Mouse (Mus musculus) hindbrain, postnatal 0 days (tissue): ENCODE measurements at regions not wholly inside any gene's neighbourhood (a gene's known extent, or its start where the extent isn't known, plus 50 kb on each side); places are given as distances from the start of the nearest gene placed in this dataset.

Experiments used
- ATAC-seq: fragments of 200-750 bp; cut with Nextera tagmentation; 2 replicates; pipeline ENCODE4 v1.8.0; 2017; ENCODE audit warnings: mild to moderate bottlenecking, moderate TSS enrichment, moderate library complexity
- DNase-seq: peaks from one replicate; pipeline ENCODE4 v3.0.0-alpha.2; 2015; ENCODE audit warnings: low spot score
- H3K27ac ChIP-seq: fragments of 300-500 bp; sonication (generic); 2 replicates; pipeline ENCODE4 v1.5.1; 2014; ENCODE audit warnings: mild to moderate bottlenecking
- H3K27me3 ChIP-seq: fragments of 300-500 bp; sonication (generic); 2 replicates; pipeline ENCODE4 v1.6.1; 2014; ENCODE audit warnings: low read length, mixed read lengths; ENCODE audit not compliant: insufficient read depth
- H3K36me3 ChIP-seq: fragments of 300-500 bp; sonication (generic); 2 replicates; pipeline ENCODE4 v1.6.1; 2014; ENCODE audit warnings: low read length, mixed read lengths; ENCODE audit not compliant: insufficient read depth
- H3K4me1 ChIP-seq: fragments of 300-500 bp; sonication (generic); 2 replicates; pipeline ENCODE4 v1.6.1; 2014; ENCODE audit warnings: antibody characterized with exemption, low read length, mixed read lengths; ENCODE audit not compliant: insufficient read depth
- H3K4me2 ChIP-seq: fragments of 300-500 bp; sonication (generic); 2 replicates; pipeline ENCODE4 v1.6.1; 2014; ENCODE audit warnings: low read depth, mild to moderate bottlenecking, low read length, moderate library complexity, mixed read lengths
- H3K4me3 ChIP-seq: fragments of 300-500 bp; sonication (generic); 2 replicates; pipeline ENCODE4 v1.5.1; 2014; ENCODE audit warnings: low read length
- H3K9ac ChIP-seq: fragments of 300-500 bp; sonication (generic); replicated peaks from 2 replicates; pipeline ENCODE4 v1.6.1; 2014; ENCODE audit warnings: mild to moderate bottlenecking, low read length, moderate library complexity, mixed read lengths
- H3K9me3 ChIP-seq: fragments of 300-500 bp; sonication (generic); 2 replicates; pipeline ENCODE4 v1.6.1; 2016; ENCODE audit warnings: low read length, mixed read lengths
- CTCF ChIP-seq: IDR thresholded peaks from 2 replicates; pipeline ENCODE4 v1.5.1; 2016; ENCODE audit warnings: antibody characterized with exemption, control low read depth, low read depth
- WGBS: fragments of 180-500 bp; shearing (Covaris S2); extraction: QIAGEN DNeasy Blood & Tissue Kit; methylation state at CpG from one replicate; pipeline ENCODE4 v1.1.7; 2014; 5-methylcytosine and 5-hydroxymethylcytosine counted together

GRCm38 (mm10) chr19:14084726-14085125 lies 171.4 kb downstream of the Olfr1505 start:
- ATAC-seq, result no peak
- Histone ChIP-seq H3K27ac (no peak overlapping the region), H3K36me3 (no peaks in the 10 kb centered on the region), H3K4me1 (no peaks in the 10 kb centered on the region), H3K9me3 (no peaks in the 10 kb centered on the region), H3K4me3 (no peak overlapping the region), H3K9ac (no peak overlapping the region), H3K27me3 (no peaks in the 10 kb centered on the region), H3K4me2 (no peak overlapping the region)
- TF ChIP-seq CTCF, result no peak
- WGBS, result 79% methylated on average over 3 of the region's 3 CpGs
- no peak for DNase-seq

- Histone ChIP-seq H3K4me2 (no peak overlapping the region), H3K36me3 (no peaks in the 10 kb centered on the region), H3K4me3 (no peak overlapping the region), H3K9me3 (no peaks in the 10 kb centered on the region), H3K4me1 (no peaks in the 10 kb centered on the region), H3K27me3 (no peaks in the 10 kb centered on the region), H3K27ac (no peak overlapping the region), H3K9ac (no peak overlapping the region)
- 93% methylated on average over 3 of the region's 3 CpGs for WGBS
- TF ChIP-seq CTCF, result no peak
- DNase-seq (no peak), ATAC-seq (no peak)
Measured at GRCm38 (mm10) chr19:14090106-14090505, 176.8 kb downstream of the Olfr1505 start.

- Histone ChIP-seq H3K36me3 (no peaks in the 10 kb centered on the region), H3K9me3 (no peaks in the 10 kb centered on the region), H3K4me3 (no peak overlapping the region), H3K27me3 (no peaks in the 10 kb centered on the region), H3K9ac (no peak overlapping the region), H3K4me1 (no peaks in the 10 kb centered on the region), H3K27ac (no peak overlapping the region), H3K4me2 (no peak overlapping the region)
- WGBS, result 66% methylated on average over 2 of the region's 2 CpGs
- TF ChIP-seq CTCF, result no peak
- ATAC-seq (no peak), DNase-seq (no peak)
Measured at GRCm38 (mm10) chr19:14094191-14094590, 180.9 kb downstream of the Olfr1505 start.

GRCm38 (mm10) chr19:14096187-14096586 lies 182.9 kb downstream of the Olfr1505 start:
- TF ChIP-seq CTCF, result no peak
- Histone ChIP-seq H3K9me3 (no peaks in the 10 kb centered on the region), H3K4me3 (no peak overlapping the region), H3K9ac (no peak overlapping the region), H3K4me2 (no peak overlapping the region), H3K4me1 (no peaks in the 10 kb centered on the region), H3K36me3 (no peaks in the 10 kb centered on the region), H3K27ac (no peak overlapping the region), H3K27me3 (no peaks in the 10 kb centered on the region)
- DNase-seq (peak; percentile 63), ATAC-seq (peak; percentile 43; the same call in 1 of the 2 replicates)
- WGBS, result 46% methylated on average over 5 of the region's 5 CpGs

GRCm38 (mm10) chr19:14109091-14109490 lies 195.8 kb downstream of the Olfr1505 start:
- DNase-seq (no peak), ATAC-seq (no peak)
- no peak overlapping the region for H3K27ac ChIP-seq
- no peak overlapping the region for H3K4me2 ChIP-seq
- H3K4me1 ChIP-seq, result no peaks in the 10 kb centered on the region
- no peak for TF ChIP-seq CTCF
- no peaks in the 10 kb centered on the region for H3K9me3 ChIP-seq
- WGBS, result 63% methylated on average over 4 of the region's 4 CpGs
- no peaks in the 10 kb centered on the region for H3K27me3 ChIP-seq
- no peaks in the 10 kb centered on the region for H3K36me3 ChIP-seq
- no peak overlapping the region for H3K9ac ChIP-seq
- H3K4me3 ChIP-seq, result no peak overlapping the region

- Histone ChIP-seq H3K4me1 (no peaks in the 10 kb centered on the region; the same call in 1 of the 2 replicates), H3K9me3 (no peaks in the 10 kb centered on the region), H3K4me2 (peak overlapping the region; percentile 38), H3K9ac (no peak overlapping the region), H3K27ac (no peak overlapping the region), H3K36me3 (no peaks in the 10 kb centered on the region), H3K4me3 (no peak overlapping the region), H3K27me3 (no peaks in the 10 kb centered on the region)
- DNase-seq, result peak; percentile 27
- TF ChIP-seq CTCF, result no peak
- ATAC-seq, result no peak
- WGBS, result 17% methylated on average over 8 of the region's 8 CpGs
Measured at GRCm38 (mm10) chr19:14123348-14124113, 210.2 kb downstream of the Olfr1505 start.

GRCm38 (mm10) chr19:14124250-14124827 lies 211.0 kb downstream of the Olfr1505 start:
- DNase-seq (peak; percentile 17), ATAC-seq (no peak)
- Histone ChIP-seq H3K36me3 (no peaks in the 10 kb centered on the region), H3K4me1 (no peaks in the 10 kb centered on the region; the same call in 1 of the 2 replicates), H3K9ac (no peak overlapping the region), H3K27ac (no peak overlapping the region), H3K9me3 (no peaks in the 10 kb centered on the region), H3K27me3 (no peaks in the 10 kb centered on the region), H3K4me2 (no peak overlapping the region; the same call in 1 of the 2 replicates), H3K4me3 (no peak overlapping the region)
- TF ChIP-seq CTCF, result no peak
- WGBS, result 48% methylated on average over 5 of the region's 5 CpGs
